Mouse (Mus musculus): ENCODE results near the gene Hyal2.

Hyal2 gene

DNA sequence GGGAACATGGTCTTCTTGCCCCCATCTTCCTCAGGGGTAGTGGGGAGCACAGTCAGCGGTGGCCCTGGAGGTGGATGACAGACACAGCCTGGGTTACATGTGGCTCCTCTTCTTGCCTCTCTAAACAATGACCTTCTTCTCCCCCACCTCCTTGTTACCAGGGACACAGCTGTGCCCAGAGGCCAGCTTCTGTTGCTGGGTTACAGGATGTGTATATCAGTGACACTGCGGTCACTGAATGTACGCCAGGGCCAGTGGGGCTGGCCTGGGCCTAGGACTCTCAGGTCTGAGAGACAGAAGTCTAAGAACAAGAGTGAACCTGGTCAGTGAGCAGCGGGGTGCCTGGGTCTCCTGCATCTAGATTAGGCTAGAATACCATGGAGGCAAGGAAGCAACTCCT is 47.3 kb downstream of the Hyal2 start:
- no peak for DNase-seq

DNA sequence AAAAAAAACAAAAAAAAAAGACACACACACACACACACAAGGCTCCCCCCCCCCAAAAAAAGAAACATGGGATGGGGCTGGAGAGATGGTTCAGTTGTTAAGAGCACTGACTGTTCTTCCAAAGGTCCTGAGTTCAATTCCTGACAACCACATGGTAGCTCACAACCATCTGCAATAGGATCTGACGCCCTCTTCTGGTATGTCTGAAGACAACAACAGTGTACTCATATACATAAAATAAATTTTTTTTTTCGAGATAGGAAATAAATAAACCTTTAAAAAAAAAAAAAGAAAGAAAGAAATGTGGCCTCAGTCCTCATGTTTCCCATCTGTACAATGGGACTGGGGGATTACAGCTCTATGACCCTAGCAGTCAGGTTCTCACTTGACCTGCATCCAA is 49.7 kb downstream of the Hyal2 start:
- no peak for DNase-seq

DNA sequence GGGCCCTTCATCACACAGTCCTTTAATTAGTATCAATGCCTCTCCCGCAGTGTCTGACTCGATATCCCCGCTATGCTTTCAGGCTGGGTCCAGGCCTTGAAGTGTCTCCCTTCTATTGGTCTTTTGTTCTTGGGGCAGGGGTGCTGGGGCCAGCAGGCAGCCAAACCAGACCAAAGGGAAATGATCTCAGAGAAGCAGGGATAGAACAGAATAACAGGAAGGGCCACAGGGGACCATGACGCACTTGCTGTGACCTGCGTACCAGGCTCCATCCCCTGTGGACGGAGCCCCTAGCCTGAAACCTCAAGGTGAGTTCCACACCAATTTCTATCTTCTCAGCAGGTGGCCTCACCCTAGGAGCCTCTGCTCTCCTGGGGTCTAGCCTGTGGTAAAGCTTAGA is 50.4 kb downstream of the Hyal2 start:
- DNase-seq, result no peak

DNA sequence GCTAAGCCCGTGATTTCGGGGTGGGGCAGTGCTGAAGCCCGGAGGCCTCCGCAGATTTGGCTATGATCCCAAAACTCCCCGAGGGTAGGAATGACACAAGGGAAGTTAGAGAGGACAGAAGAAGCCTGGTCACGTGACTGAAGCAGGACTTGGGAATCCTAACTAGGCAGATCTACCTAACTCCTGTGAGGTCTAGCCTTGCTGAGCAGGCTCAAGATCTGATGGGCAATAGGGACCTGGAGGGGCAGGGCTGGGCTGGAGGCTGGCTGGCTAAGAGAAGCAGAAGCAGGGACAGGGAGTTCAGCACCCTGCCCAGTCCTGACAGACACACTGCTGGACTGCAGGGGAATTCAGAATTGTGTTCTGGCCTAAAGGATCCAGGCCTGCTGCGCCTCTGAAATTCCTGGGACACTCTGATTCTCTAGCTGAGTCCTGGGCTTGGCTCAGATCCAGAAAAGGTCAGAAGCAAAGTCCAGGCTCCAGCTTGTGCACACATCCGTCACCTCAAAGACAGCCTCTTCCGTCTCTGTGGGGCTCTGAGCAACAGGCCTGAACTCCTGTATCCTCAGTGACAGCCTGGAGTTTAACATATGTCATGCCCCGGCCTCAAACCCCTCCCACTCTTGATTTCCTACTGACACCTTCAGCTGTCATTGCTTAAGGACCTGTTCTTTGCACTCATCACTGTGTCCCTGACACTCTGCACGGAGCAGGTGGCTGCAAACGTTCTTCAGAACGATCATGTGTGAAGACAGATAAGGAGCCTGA is 51.2 kb downstream of the Hyal2 start:
- DNase-seq, result no peak

DNA sequence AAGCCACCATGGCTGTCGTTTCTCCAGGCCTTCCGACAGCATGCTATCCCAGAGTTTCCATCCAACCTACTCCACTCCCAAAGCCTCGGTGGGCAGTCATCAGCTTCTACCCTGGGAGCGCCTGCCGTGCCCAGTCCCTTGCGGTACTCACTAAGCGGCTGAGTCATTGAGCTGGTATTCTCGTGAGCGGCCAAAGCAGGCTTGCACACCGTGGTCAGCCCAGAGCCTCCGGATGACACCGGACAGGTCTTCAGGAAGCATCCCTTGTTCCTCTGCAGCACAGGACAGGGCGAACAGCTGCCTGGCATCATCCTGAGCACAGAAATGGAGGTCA is 51.8 kb downstream of the Hyal2 start:
- no peak for DNase-seq

DNA sequence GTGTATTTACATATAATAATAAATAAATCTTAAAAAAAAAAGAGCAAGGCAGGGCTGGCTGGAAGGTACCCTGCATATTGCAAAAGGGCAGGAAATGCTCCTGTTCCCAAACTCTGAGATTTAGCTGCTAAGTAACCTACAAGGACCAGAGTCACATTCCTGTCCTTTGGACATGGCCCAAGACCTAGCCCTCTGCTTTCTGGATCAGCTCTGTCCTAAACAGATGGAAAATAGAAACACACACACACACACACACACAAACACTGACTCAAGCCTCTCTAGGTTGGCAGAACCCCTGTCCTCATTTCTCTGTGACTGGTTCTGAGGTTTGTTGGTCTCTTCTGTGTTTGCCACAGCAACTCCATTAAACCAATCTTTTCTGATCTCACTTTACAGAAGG is 53.2 kb downstream of the Hyal2 start:
- DNase-seq, result no peak

All from thymus, postnatal 14 days (tissue).